Mouse (Mus musculus): Measurements from ENCODE around the gene Hpse2. TPM values are rescaled to one million over a fixed set of nuclear protein-coding genes. Genes with fewer than 3 reads are reported as not detected.

The Hpse2 gene
- polyA plus RNA-seq, 2 experiments: 0.01 TPM; not detected in 1

- WGBS (ENCODE audit: insufficient replicate concordance): 72% methylated on average over 4 of the region's 4 CpGs
- no peak overlapping the region for H3K27ac ChIP-seq
- H3K4me2 ChIP-seq (ENCODE audit: low read depth): no peak overlapping the region
- no peaks in the 10 kb centered on the region for H3K36me3 ChIP-seq (replicated peaks; ENCODE audit: control insufficient read depth, insufficient read depth, low read depth)
- H3K4me1 ChIP-seq (replicated peaks; ENCODE audit: control insufficient read depth in 2 of 2, insufficient read depth in 2 of 2, low read length in 1 of 2): no peaks in the 10 kb centered on the region
- no peak for DNase-seq (ENCODE audit: low read depth in 3 of 3, low spot score in 3 of 3)
- TF ChIP-seq CTCF (IDR thresholded peaks at IDR 0.05; ENCODE audit: low read depth): no peak
- TF ChIP-seq EP300 (IDR thresholded peaks at IDR 0.05; ENCODE audit: low read depth): no peak
- no peak for ATAC-seq (ENCODE audit: insufficient read depth)
- H3K9ac ChIP-seq (replicated peaks): no peak overlapping the region
- H3K9me3 ChIP-seq (ENCODE audit: control insufficient read depth, low read length): no peaks in the 10 kb centered on the region
- no peak overlapping the region for H3K4me3 ChIP-seq (ENCODE audit: insufficient read depth in 1 of 2, low read depth in 2 of 2, low read length in 2 of 2)
- H3K27me3 ChIP-seq (ENCODE audit: control insufficient read depth, insufficient read depth, low read length): no peaks in the 10 kb centered on the region
Measured at GRCm38 (mm10) chr19:43109796-43110195, 278.4 kb downstream of the Hpse2 start.

GRCm38 (mm10) chr19:43096915-43097314, 291.2 kb downstream of the Hpse2 start:
- ATAC-seq (ENCODE audit: insufficient read depth): no peak
- Histone ChIP-seq H3K4me2 (ENCODE audit: low read depth) (no peak overlapping the region), H3K4me1 (replicated peaks; ENCODE audit: control insufficient read depth in 2 of 2, insufficient read depth in 2 of 2, low read length in 1 of 2) (no peaks in the 10 kb centered on the region), H3K36me3 (replicated peaks; ENCODE audit: control insufficient read depth, insufficient read depth, low read depth) (no peaks in the 10 kb centered on the region), H3K9me3 (ENCODE audit: control insufficient read depth, low read length) (no peaks in the 10 kb centered on the region), H3K9ac (replicated peaks) (no peak overlapping the region), H3K27ac (no peak overlapping the region), H3K27me3 (ENCODE audit: control insufficient read depth, insufficient read depth, low read length) (no peaks in the 10 kb centered on the region), H3K4me3 (ENCODE audit: insufficient read depth in 1 of 2, low read depth in 2 of 2, low read length in 2 of 2) (no peak overlapping the region)
- 60% methylated on average over 2 of the region's 2 CpGs for WGBS (ENCODE audit: insufficient replicate concordance)
- TF ChIP-seq EP300 (IDR thresholded peaks at IDR 0.05; ENCODE audit: low read depth) (no peak), CTCF (IDR thresholded peaks at IDR 0.05; ENCODE audit: low read depth) (no peak)
- no peak for DNase-seq (ENCODE audit: low read depth in 3 of 3, low spot score in 3 of 3)

GRCm38 (mm10) chr19:43087216-43087615, 300.9 kb downstream of the Hpse2 start:
- Histone ChIP-seq H3K36me3 (replicated peaks; ENCODE audit: control insufficient read depth, insufficient read depth, low read depth) (no peaks in the 10 kb centered on the region), H3K4me2 (ENCODE audit: low read depth) (no peak overlapping the region), H3K4me3 (ENCODE audit: insufficient read depth in 1 of 2, low read depth in 2 of 2, low read length in 2 of 2) (no peak overlapping the region), H3K9ac (replicated peaks) (no peak overlapping the region), H3K9me3 (ENCODE audit: control insufficient read depth, low read length) (no peaks in the 10 kb centered on the region), H3K4me1 (replicated peaks; ENCODE audit: control insufficient read depth in 2 of 2, insufficient read depth in 2 of 2, low read length in 1 of 2) (no peaks in the 10 kb centered on the region), H3K27me3 (ENCODE audit: control insufficient read depth, insufficient read depth, low read length) (no peaks in the 10 kb centered on the region), H3K27ac (no peak overlapping the region)
- TF ChIP-seq EP300 (IDR thresholded peaks at IDR 0.05; ENCODE audit: low read depth) (no peak), CTCF (IDR thresholded peaks at IDR 0.05; ENCODE audit: low read depth) (no peak)
- DNase-seq (ENCODE audit: low read depth in 3 of 3, low spot score in 3 of 3) (no peak), ATAC-seq (ENCODE audit: insufficient read depth) (no peak)
- 67% methylated on average over 3 of the region's 3 CpGs for WGBS (ENCODE audit: insufficient replicate concordance)

GRCm38 (mm10) chr19:43064155-43064554, 324.0 kb downstream of the Hpse2 start:
- Histone ChIP-seq H3K9ac (replicated peaks) (no peak overlapping the region), H3K4me2 (ENCODE audit: low read depth) (no peak overlapping the region), H3K9me3 (ENCODE audit: control insufficient read depth, low read length) (no peaks in the 10 kb centered on the region), H3K27me3 (ENCODE audit: control insufficient read depth, insufficient read depth, low read length) (no peaks in the 10 kb centered on the region), H3K4me3 (ENCODE audit: insufficient read depth in 1 of 2, low read depth in 2 of 2, low read length in 2 of 2) (no peak overlapping the region), H3K27ac (no peak overlapping the region), H3K4me1 (replicated peaks; ENCODE audit: control insufficient read depth in 2 of 2, insufficient read depth in 2 of 2, low read length in 1 of 2) (0 out of 4 replicates have a peak, but pooled peaks cover 0 to 4% of the 10 kb centered on the region in 2 experiments), H3K36me3 (replicated peaks; ENCODE audit: control insufficient read depth, insufficient read depth, low read depth) (no peaks in the 10 kb centered on the region)
- WGBS (ENCODE audit: insufficient replicate concordance): 40% methylated on average over 2 of the region's 2 CpGs
- TF ChIP-seq EP300 (IDR thresholded peaks at IDR 0.05; ENCODE audit: low read depth) (no peak), CTCF (IDR thresholded peaks at IDR 0.05; ENCODE audit: low read depth) (no peak)
- ATAC-seq (ENCODE audit: insufficient read depth) (no peak), DNase-seq (ENCODE audit: low read depth in 3 of 3, low spot score in 3 of 3) (no peak)

GRCm38 (mm10) chr19:43044506-43044905, 343.6 kb downstream of the Hpse2 start:
- no peak for ATAC-seq (ENCODE audit: insufficient read depth)
- 34% methylated on average over 4 of the region's 4 CpGs for WGBS (ENCODE audit: insufficient replicate concordance)

More at GRCm38 (mm10) chr19:43044506-43044905, 343.6 kb downstream of the Hpse2 start:
- DNase-seq (ENCODE audit: low read depth in 3 of 3, low spot score in 3 of 3): no peak
- Histone ChIP-seq H3K4me1 (replicated peaks; ENCODE audit: control insufficient read depth in 2 of 2, insufficient read depth in 2 of 2, low read length in 1 of 2) (no peaks in the 10 kb centered on the region), H3K36me3 (replicated peaks; ENCODE audit: control insufficient read depth, insufficient read depth, low read depth) (no peaks in the 10 kb centered on the region), H3K9ac (replicated peaks) (no peak overlapping the region), H3K27me3 (ENCODE audit: control insufficient read depth, insufficient read depth, low read length) (no peaks in the 10 kb centered on the region), H3K9me3 (ENCODE audit: control insufficient read depth, low read length) (no peaks in the 10 kb centered on the region), H3K4me3 (ENCODE audit: insufficient read depth in 1 of 2, low read depth in 2 of 2, low read length in 2 of 2) (no peak overlapping the region), H3K27ac (no peak overlapping the region), H3K4me2 (ENCODE audit: low read depth) (no peak overlapping the region)
- TF ChIP-seq CTCF (IDR thresholded peaks at IDR 0.05; ENCODE audit: low read depth) (no peak), EP300 (IDR thresholded peaks at IDR 0.05; ENCODE audit: low read depth) (no peak)

Data from liver, embryonic 14.5 days (tissue).